Mouse (Mus musculus): ENCODE measurements around the gene Olfr690. TPM values are rescaled to one million over a fixed set of nuclear protein-coding genes. Genes with fewer than 3 reads are reported as not detected.
"Not testable (repeated sequence)": the region's sequence is repeated elsewhere in the genome, so short reads cannot be mapped to it uniquely, and the experiment has no call there.

Gene Olfr690
- polyA plus RNA-seq, 1 experiment from 2014 or later = not detected

DNA sequence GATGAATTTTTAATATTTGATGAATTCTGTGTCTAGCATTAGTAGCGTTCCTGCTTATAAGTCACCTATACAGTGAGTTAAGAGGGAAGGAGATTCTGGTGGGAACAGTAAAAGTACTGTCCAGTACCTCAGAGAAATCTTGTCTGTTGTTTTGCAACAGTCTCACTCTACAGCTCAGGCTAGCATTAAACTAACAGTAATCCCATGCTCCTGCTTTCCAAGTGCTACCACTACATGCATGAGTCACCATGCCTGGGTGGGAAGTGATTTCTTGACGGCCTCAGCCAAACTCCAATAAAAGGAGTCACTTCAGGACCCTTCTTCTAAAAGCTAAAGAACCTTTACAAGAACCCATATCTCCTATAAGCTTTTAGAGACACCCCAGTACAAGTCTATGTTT lies 27.8 kb upstream of the Olfr690 start:
- no peaks in the 10 kb centered on the region for H3K36me3 ChIP-seq (ENCODE audit: control insufficient read depth, insufficient read depth)
- no peak overlapping the region for H3K27ac ChIP-seq (ENCODE audit: low read length)
- H3K4me3 ChIP-seq (ENCODE audit: low read length) = no peak overlapping the region
- no peaks in the 10 kb centered on the region for H3K27me3 ChIP-seq (ENCODE audit: control insufficient read depth, insufficient read depth, low read length)
- no peak for ATAC-seq (replicated peaks; ENCODE audit: extremely low read depth, insufficient read depth, low FRiP score)
- no peak overlapping the region for H3K9ac ChIP-seq (ENCODE audit: low read length)
- no peaks in the 10 kb centered on the region for H3K4me1 ChIP-seq (ENCODE audit: control insufficient read depth, insufficient read depth, low read length)
- 65% methylated on average over 2 of the region's 2 CpGs for WGBS
- H3K9me3 ChIP-seq (replicated peaks; ENCODE audit: control insufficient read depth, low read length) = no peaks in the 10 kb centered on the region
- H3K4me2 ChIP-seq (ENCODE audit: low read depth, low read length) = no peak overlapping the region

DNA sequence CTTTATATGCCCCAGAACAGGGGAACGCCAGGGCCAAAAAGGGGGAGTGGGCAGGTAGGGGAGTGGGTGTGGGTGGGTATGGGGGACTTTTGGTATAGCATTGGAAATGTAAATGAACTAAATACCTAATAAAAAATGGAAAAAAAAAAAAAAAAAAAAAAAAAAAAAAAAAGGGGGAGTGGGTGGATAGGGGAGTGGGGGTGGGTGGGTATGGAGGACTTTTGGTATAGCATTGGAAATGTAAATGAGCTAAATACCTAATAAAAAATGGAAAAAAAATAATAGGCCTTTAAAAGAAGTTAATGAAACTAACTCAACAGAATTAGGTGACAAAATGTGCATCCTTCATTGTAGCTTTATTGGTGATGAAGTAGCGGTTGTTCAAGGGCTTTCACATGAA lies 22.6 kb upstream of the Olfr690 start:
- H3K4me2 ChIP-seq (ENCODE audit: low read depth, low read length); H3K36me3 ChIP-seq (ENCODE audit: control insufficient read depth, insufficient read depth); H3K4me3 ChIP-seq (ENCODE audit: low read length); H3K27ac ChIP-seq (ENCODE audit: low read length); H3K4me1 ChIP-seq (ENCODE audit: control insufficient read depth, insufficient read depth, low read length); H3K9ac ChIP-seq (ENCODE audit: low read length); ATAC-seq (replicated peaks; ENCODE audit: extremely low read depth, insufficient read depth, low FRiP score); H3K9me3 ChIP-seq (replicated peaks; ENCODE audit: control insufficient read depth, low read length); H3K27me3 ChIP-seq (ENCODE audit: control insufficient read depth, insufficient read depth, low read length): not testable (repeated sequence)
- WGBS = 86% methylated on average over 1 of the region's 2 CpGs

DNA sequence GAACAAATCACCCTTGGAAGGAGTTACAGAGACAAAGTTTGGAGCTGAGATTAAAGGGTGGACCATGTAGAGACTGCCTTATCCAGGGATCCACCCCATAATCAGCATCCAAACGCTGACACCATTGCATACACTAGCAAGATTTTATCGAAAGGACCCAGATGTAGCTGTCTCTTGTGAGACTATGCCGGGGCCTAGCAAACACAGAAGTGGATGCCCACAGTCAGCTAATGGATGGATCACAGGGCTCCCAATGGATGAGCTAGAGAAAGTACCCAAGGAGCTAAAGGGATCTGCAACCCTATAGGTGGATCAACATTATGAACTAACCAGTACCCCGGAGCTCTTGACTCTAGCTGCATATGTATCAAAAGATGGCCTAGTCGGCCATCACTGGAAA lies 22.2 kb upstream of the Olfr690 start:
- H3K27ac ChIP-seq (ENCODE audit: low read length); H3K4me3 ChIP-seq (ENCODE audit: low read length); ATAC-seq (replicated peaks; ENCODE audit: extremely low read depth, insufficient read depth, low FRiP score); H3K9me3 ChIP-seq (replicated peaks; ENCODE audit: control insufficient read depth, low read length); H3K4me1 ChIP-seq (ENCODE audit: control insufficient read depth, insufficient read depth, low read length); H3K9ac ChIP-seq (ENCODE audit: low read length); H3K36me3 ChIP-seq (ENCODE audit: control insufficient read depth, insufficient read depth); H3K4me2 ChIP-seq (ENCODE audit: low read depth, low read length); H3K27me3 ChIP-seq (ENCODE audit: control insufficient read depth, insufficient read depth, low read length): not testable (repeated sequence)
- no CpG with 5 or more reads among the region's 5 CpGs for WGBS

DNA sequence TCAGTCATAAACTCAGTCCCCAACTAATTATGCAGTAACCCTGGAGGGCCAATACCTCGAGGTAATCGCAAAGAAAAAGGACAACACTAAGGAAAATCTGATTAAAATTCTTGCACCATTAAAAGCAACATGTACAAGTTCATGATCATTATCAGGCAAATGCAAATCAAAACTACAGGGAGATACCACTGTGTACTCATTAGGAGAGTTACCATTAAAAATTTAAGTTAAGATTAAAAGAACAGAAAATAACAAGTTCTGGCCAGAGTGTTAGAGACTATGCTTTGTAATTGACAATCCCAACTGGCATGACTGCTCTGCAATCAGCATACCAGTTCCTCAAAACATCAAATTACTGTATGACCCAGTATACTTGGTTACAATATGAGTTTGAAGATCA lies 8.8 kb upstream of the Olfr690 start:
- WGBS = 80% methylated on average over 2 of the region's 2 CpGs
- Histone ChIP-seq H3K9ac (ENCODE audit: low read length) (no peak overlapping the region), H3K27ac (ENCODE audit: low read length) (no peak overlapping the region), H3K4me2 (ENCODE audit: low read depth, low read length) (no peak overlapping the region), H3K36me3 (ENCODE audit: control insufficient read depth, insufficient read depth) (no peaks in the 10 kb centered on the region), H3K9me3 (replicated peaks; ENCODE audit: control insufficient read depth, low read length) (no peaks in the 10 kb centered on the region), H3K4me3 (ENCODE audit: low read length) (no peak overlapping the region), H3K27me3 (ENCODE audit: control insufficient read depth, insufficient read depth, low read length) (no peaks in the 10 kb centered on the region), H3K4me1 (ENCODE audit: control insufficient read depth, insufficient read depth, low read length) (no peaks in the 10 kb centered on the region)
- no peak for ATAC-seq (replicated peaks; ENCODE audit: extremely low read depth, insufficient read depth, low FRiP score)

DNA sequence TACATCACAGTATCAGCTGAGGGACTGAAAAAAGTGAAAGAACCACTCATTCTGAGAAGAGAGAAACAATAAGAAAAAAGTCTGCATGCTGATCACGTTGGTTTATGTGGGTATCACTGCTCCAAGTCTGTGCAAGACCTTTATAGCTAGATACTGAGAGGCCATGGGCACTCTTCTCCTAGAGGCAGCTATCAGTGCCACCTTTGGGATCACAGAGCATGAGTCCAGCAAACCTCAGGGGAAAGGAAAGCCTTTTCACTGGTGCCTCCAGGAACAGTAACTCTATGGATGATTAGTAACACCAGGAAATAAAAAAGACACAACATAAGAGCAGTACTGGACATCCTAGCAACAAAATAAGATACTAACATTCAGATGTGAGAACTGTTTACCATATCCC lies 8.3 kb upstream of the Olfr690 start, which contains the start of gene Olfr691:
Gene Olfr691, minus strand, starts transcription at position 101 of the 400 bp plus-strand sequence.
- 39% methylated on average over 1 of the region's 1 CpGs for WGBS
- Histone ChIP-seq H3K4me3 (ENCODE audit: low read length) (no peak within 1 kb of the TSS), H3K4me2 (ENCODE audit: low read depth, low read length) (no peak within 1 kb of the TSS), H3K36me3 (ENCODE audit: control insufficient read depth, insufficient read depth) (no peaks in the 10 kb centered on the region), H3K27me3 (ENCODE audit: control insufficient read depth, insufficient read depth, low read length) (no peaks in the 10 kb centered on the region), H3K9ac (ENCODE audit: low read length) (no peak within 1 kb of the TSS), H3K9me3 (replicated peaks; ENCODE audit: control insufficient read depth, low read length) (no peaks in the 10 kb centered on the region), H3K4me1 (ENCODE audit: control insufficient read depth, insufficient read depth, low read length) (no peaks in the 10 kb centered on the region), H3K27ac (ENCODE audit: low read length) (no peak within 1 kb of the TSS)
- ATAC-seq (replicated peaks; ENCODE audit: extremely low read depth, insufficient read depth, low FRiP score) = no peak

DNA sequence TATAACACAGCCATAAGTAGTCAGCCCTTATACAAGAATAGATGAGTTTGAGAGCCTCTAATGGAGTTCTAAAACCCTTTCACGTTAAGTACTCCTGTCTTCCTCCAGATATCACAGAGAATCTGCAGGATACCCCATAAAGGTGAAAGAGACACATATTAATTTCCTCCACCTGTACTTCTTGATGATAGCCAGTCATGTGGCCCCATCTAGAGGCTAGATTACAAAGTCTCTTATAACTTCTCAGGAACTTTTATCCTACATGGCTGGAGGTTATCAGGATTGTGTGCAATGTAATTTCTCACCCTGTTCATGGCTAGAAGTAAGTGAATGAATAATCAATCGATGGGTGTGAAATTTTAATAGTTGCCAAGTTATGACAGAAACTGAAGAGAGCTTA lies 8.6 kb downstream of the Olfr690 start:
- no peaks in the 10 kb centered on the region for H3K4me1 ChIP-seq (ENCODE audit: control insufficient read depth, insufficient read depth, low read length)
- no peaks in the 10 kb centered on the region for H3K9me3 ChIP-seq (replicated peaks; ENCODE audit: control insufficient read depth, low read length)
- no peak overlapping the region for H3K9ac ChIP-seq (ENCODE audit: low read length)
- H3K27ac ChIP-seq (ENCODE audit: low read length) = no peak overlapping the region
- no peaks in the 10 kb centered on the region for H3K36me3 ChIP-seq (ENCODE audit: control insufficient read depth, insufficient read depth)
- no peak overlapping the region for H3K4me3 ChIP-seq (ENCODE audit: low read length)
- ATAC-seq (replicated peaks; ENCODE audit: extremely low read depth, insufficient read depth, low FRiP score) = no peak
- H3K4me2 ChIP-seq (ENCODE audit: low read depth, low read length) = no peak overlapping the region
- H3K27me3 ChIP-seq (ENCODE audit: control insufficient read depth, insufficient read depth, low read length) = no peaks in the 10 kb centered on the region
- WGBS = 56% methylated on average over 2 of the region's 2 CpGs

DNA sequence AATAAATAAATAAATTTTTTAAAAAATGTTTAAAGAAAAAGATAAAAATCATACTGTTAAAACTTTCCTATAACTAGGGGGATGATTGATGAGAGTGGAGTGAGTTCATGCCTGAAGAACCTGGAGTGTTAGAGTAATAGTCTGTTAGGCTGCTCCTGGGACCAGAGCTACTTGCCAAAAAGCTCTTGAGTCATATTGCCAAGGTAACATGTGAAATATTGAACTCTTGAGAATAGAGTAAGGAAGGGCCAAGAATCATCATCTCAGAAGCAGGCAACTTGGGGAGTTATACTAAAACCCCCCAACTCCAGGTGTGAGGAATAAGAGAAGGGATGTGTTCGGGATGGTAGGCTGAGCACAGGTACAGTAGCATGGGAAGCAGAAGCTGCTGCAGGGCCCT lies 23.0 kb downstream of the Olfr690 start, which contains the start of gene Olfr689:
Gene Olfr689, plus strand, starts transcription at position 301 of the 400 bp plus-strand sequence.
- Histone ChIP-seq H3K36me3 (ENCODE audit: control insufficient read depth, insufficient read depth) (no peaks in the 10 kb centered on the region), H3K4me2 (ENCODE audit: low read depth, low read length) (no peak within 1 kb of the TSS), H3K27me3 (ENCODE audit: control insufficient read depth, insufficient read depth, low read length) (no peaks in the 10 kb centered on the region), H3K9me3 (replicated peaks; ENCODE audit: control insufficient read depth, low read length) (no peaks in the 10 kb centered on the region), H3K9ac (ENCODE audit: low read length) (no peak within 1 kb of the TSS), H3K4me3 (ENCODE audit: low read length) (no peak within 1 kb of the TSS), H3K27ac (ENCODE audit: low read length) (no peak within 1 kb of the TSS), H3K4me1 (ENCODE audit: control insufficient read depth, insufficient read depth, low read length) (no peaks in the 10 kb centered on the region)
- 68% methylated on average over 1 of the region's 1 CpGs for WGBS
- ATAC-seq (replicated peaks; ENCODE audit: extremely low read depth, insufficient read depth, low FRiP score) = no peak

DNA sequence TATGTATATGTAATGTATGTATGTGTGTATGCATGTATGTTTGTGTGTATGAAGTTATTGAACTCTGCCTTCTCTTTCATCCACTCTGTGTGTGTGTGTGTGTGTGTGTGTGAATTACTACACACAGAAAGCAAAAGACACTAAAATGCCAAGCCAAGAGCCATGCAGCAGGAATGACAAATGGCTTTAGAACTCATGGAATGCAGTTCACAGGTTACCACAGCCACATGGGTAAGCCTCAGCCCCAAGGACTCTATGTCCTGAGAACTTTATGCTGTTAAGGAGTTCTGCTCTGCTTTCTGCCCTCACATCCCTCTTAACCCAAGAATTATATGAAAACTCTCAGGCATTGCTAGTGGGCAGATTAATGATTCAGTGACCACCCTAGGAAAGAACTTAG lies 43.9 kb downstream of the Olfr690 start:
- no peak overlapping the region for H3K9ac ChIP-seq (ENCODE audit: low read length)
- H3K27ac ChIP-seq (ENCODE audit: low read length) = no peak overlapping the region
- H3K4me2 ChIP-seq (ENCODE audit: low read depth, low read length) = no peak overlapping the region
- ATAC-seq (replicated peaks; ENCODE audit: extremely low read depth, insufficient read depth, low FRiP score) = no peak
- H3K36me3 ChIP-seq (ENCODE audit: control insufficient read depth, insufficient read depth) = no peaks in the 10 kb centered on the region
- no peaks in the 10 kb centered on the region for H3K9me3 ChIP-seq (replicated peaks; ENCODE audit: control insufficient read depth, low read length)
- no peak overlapping the region for H3K4me3 ChIP-seq (ENCODE audit: low read length)
- H3K27me3 ChIP-seq (ENCODE audit: control insufficient read depth, insufficient read depth, low read length) = no peaks in the 10 kb centered on the region
- no peaks in the 10 kb centered on the region for H3K4me1 ChIP-seq (ENCODE audit: control insufficient read depth, insufficient read depth, low read length)

DNA sequence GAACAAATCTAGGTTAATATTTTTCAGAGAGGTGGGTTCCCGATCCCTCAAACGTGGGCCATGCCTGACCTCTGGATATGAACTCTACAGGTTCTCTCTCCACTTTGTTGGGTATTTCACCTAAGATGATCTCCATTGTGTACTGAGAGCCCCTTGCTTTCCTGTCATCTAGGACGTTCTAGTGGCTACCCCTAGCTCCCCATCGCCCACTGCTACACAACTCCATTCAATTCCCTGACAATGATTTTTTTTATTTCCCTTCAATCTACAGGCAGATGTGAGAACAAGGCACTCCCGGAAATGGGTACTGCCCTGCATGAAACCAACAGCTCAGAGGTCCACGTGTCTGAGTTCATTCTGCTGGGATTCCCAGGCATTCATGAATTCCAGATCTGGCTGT lies 46.1 kb downstream of the Olfr690 start, which contains the start of gene Olfr688:
Gene Olfr688, plus strand, starts transcription at position 301 of the 400 bp plus-strand sequence.
- 72% methylated on average over 6 of the region's 6 CpGs for WGBS
- Histone ChIP-seq H3K27ac (ENCODE audit: low read length) (no peak within 1 kb of the TSS), H3K9me3 (replicated peaks; ENCODE audit: control insufficient read depth, low read length) (no peaks in the 10 kb centered on the region), H3K4me3 (ENCODE audit: low read length) (no peak within 1 kb of the TSS), H3K4me1 (ENCODE audit: control insufficient read depth, insufficient read depth, low read length) (no peaks in the 10 kb centered on the region), H3K4me2 (ENCODE audit: low read depth, low read length) (no peak within 1 kb of the TSS), H3K36me3 (ENCODE audit: control insufficient read depth, insufficient read depth) (no peaks in the 10 kb centered on the region), H3K9ac (ENCODE audit: low read length) (no peak within 1 kb of the TSS), H3K27me3 (ENCODE audit: control insufficient read depth, insufficient read depth, low read length) (no peaks in the 10 kb centered on the region)
- ATAC-seq (replicated peaks; ENCODE audit: extremely low read depth, insufficient read depth, low FRiP score) = no peak

Measured in heart, embryonic 16.5 days (tissue).